Mouse (Mus musculus): Measurements from ENCODE around the gene Sox4. TPM values are rescaled to one million over a fixed set of nuclear protein-coding genes. Genes with fewer than 3 reads are reported as not detected.
A peak's percentile ranks its signal among the peaks of the same experiment; 100 is the strongest.

Sox4 gene
- total and polyA plus RNA-seq, 2 experiments, result 0.46 to 0.60 TPM

GRCm38 (mm10) chr13:28941983-28942630 lies 11.4 kb downstream of the Sox4 start:
- Histone ChIP-seq H3K79me2 (ENCODE audit: control insufficient read depth, insufficient read depth, low read length) (no peaks in the 10 kb centered on the region), H3K27me3 (ENCODE audit: control insufficient read depth, insufficient read depth, low read length) (no peaks in the 10 kb centered on the region), H3K4me1 (ENCODE audit: control insufficient read depth, insufficient read depth, low read length) (no peaks in the 10 kb centered on the region), H3K27ac (replicated peaks; ENCODE audit: insufficient read depth, low read depth, low read length) (no peak overlapping the region), H3K9ac (ENCODE audit: low read depth, low read length) (no peak overlapping the region), H3K36me3 (ENCODE audit: control insufficient read depth, insufficient read depth, low read length) (no peaks in the 10 kb centered on the region), H3K4me3 (ENCODE audit: insufficient read depth, low read depth, low read length) (no peak overlapping the region)
- TF ChIP-seq CTCF (IDR thresholded peaks at IDR 0.05; ENCODE audit: low read depth, low read length), result no peak
- TF ChIP-seq POLR2A (IDR thresholded peaks at IDR 0.05; ENCODE audit: extremely low read depth, insufficient read depth, low read length), result no peak
- DNase-seq (ENCODE audit: extremely low read depth, low read depth, low spot score), result no peak
- 53% methylated on average over 4 of the region's 4 CpGs for WGBS

GRCm38 (mm10) chr13:28933375-28933774 lies 20.1 kb downstream of the Sox4 start:
- Histone ChIP-seq H3K36me3 (ENCODE audit: control insufficient read depth, insufficient read depth, low read length) (no peaks in the 10 kb centered on the region), H3K4me3 (ENCODE audit: insufficient read depth, low read depth, low read length) (no peak overlapping the region), H3K9ac (ENCODE audit: low read depth, low read length) (no peak overlapping the region), H3K27me3 (ENCODE audit: control insufficient read depth, insufficient read depth, low read length) (no peaks in the 10 kb centered on the region), H3K27ac (replicated peaks; ENCODE audit: insufficient read depth, low read depth, low read length) (no peak overlapping the region), H3K4me1 (ENCODE audit: control insufficient read depth, insufficient read depth, low read length) (no peaks in the 10 kb centered on the region), H3K79me2 (ENCODE audit: control insufficient read depth, insufficient read depth, low read length) (no peaks in the 10 kb centered on the region)
- DNase-seq (ENCODE audit: extremely low read depth, low read depth, low spot score), result no peak
- WGBS, result 92% methylated on average over 8 of the region's 8 CpGs
- TF ChIP-seq POLR2A (IDR thresholded peaks at IDR 0.05; ENCODE audit: extremely low read depth, insufficient read depth, low read length) (no peak), CTCF (IDR thresholded peaks at IDR 0.05; ENCODE audit: low read depth, low read length) (no peak)

GRCm38 (mm10) chr13:28931776-28932175 lies 21.7 kb downstream of the Sox4 start:
- no peaks in the 10 kb centered on the region for H3K79me2 ChIP-seq (ENCODE audit: control insufficient read depth, insufficient read depth, low read length)
- no peaks in the 10 kb centered on the region for H3K4me1 ChIP-seq (ENCODE audit: control insufficient read depth, insufficient read depth, low read length)
- H3K4me3 ChIP-seq (ENCODE audit: insufficient read depth, low read depth, low read length), result no peak overlapping the region
- no peak for DNase-seq (ENCODE audit: extremely low read depth, low read depth, low spot score)
- H3K9ac ChIP-seq (ENCODE audit: low read depth, low read length), result no peak overlapping the region
- WGBS, result 76% methylated on average over 3 of the region's 3 CpGs
- TF ChIP-seq CTCF (IDR thresholded peaks at IDR 0.05; ENCODE audit: low read depth, low read length) (no peak), POLR2A (IDR thresholded peaks at IDR 0.05; ENCODE audit: extremely low read depth, insufficient read depth, low read length) (no peak)
- no peaks in the 10 kb centered on the region for H3K36me3 ChIP-seq (ENCODE audit: control insufficient read depth, insufficient read depth, low read length)
- no peak overlapping the region for H3K27ac ChIP-seq (replicated peaks; ENCODE audit: insufficient read depth, low read depth, low read length)
- no peaks in the 10 kb centered on the region for H3K27me3 ChIP-seq (ENCODE audit: control insufficient read depth, insufficient read depth, low read length)

- Histone ChIP-seq H3K27ac (replicated peaks; ENCODE audit: insufficient read depth, low read depth, low read length) (no peak overlapping the region), H3K4me1 (ENCODE audit: control insufficient read depth, insufficient read depth, low read length) (no peaks in the 10 kb centered on the region), H3K9ac (ENCODE audit: low read depth, low read length) (no peak overlapping the region), H3K36me3 (ENCODE audit: control insufficient read depth, insufficient read depth, low read length) (no peaks in the 10 kb centered on the region), H3K4me3 (ENCODE audit: insufficient read depth, low read depth, low read length) (no peak overlapping the region), H3K27me3 (ENCODE audit: control insufficient read depth, insufficient read depth, low read length) (no peaks in the 10 kb centered on the region), H3K79me2 (ENCODE audit: control insufficient read depth, insufficient read depth, low read length) (no peaks in the 10 kb centered on the region)
- no peak for TF ChIP-seq POLR2A (IDR thresholded peaks at IDR 0.05; ENCODE audit: extremely low read depth, insufficient read depth, low read length)
- no peak for TF ChIP-seq CTCF (IDR thresholded peaks at IDR 0.05; ENCODE audit: low read depth, low read length)
- DNase-seq (ENCODE audit: extremely low read depth, low read depth, low spot score), result no peak
- WGBS, result 81% methylated on average over 3 of the region's 3 CpGs
Measured at GRCm38 (mm10) chr13:28931266-28931665, 22.2 kb downstream of the Sox4 start.

- no peak overlapping the region for H3K9ac ChIP-seq (ENCODE audit: low read depth, low read length)
- no peaks in the 10 kb centered on the region for H3K79me2 ChIP-seq (ENCODE audit: control insufficient read depth, insufficient read depth, low read length)
- 41% methylated on average over 4 of the region's 4 CpGs for WGBS
- no peak overlapping the region for H3K27ac ChIP-seq (replicated peaks; ENCODE audit: insufficient read depth, low read depth, low read length)
- H3K4me1 ChIP-seq (ENCODE audit: control insufficient read depth, insufficient read depth, low read length), result no peaks in the 10 kb centered on the region
- H3K36me3 ChIP-seq (ENCODE audit: control insufficient read depth, insufficient read depth, low read length), result no peaks in the 10 kb centered on the region
- no peak overlapping the region for H3K4me3 ChIP-seq (ENCODE audit: insufficient read depth, low read depth, low read length)
- peak; percentile 71 for DNase-seq (ENCODE audit: extremely low read depth, low read depth, low spot score)
- H3K27me3 ChIP-seq (ENCODE audit: control insufficient read depth, insufficient read depth, low read length), result no peaks in the 10 kb centered on the region
- no peak for TF ChIP-seq POLR2A (IDR thresholded peaks at IDR 0.05; ENCODE audit: extremely low read depth, insufficient read depth, low read length)
- no peak for TF ChIP-seq CTCF (IDR thresholded peaks at IDR 0.05; ENCODE audit: low read depth, low read length)
Measured at GRCm38 (mm10) chr13:28930364-28930763, 23.1 kb downstream of the Sox4 start.

GRCm38 (mm10) chr13:28929936-28930335 lies 23.6 kb downstream of the Sox4 start:
- no peak overlapping the region for H3K27ac ChIP-seq (replicated peaks; ENCODE audit: insufficient read depth, low read depth, low read length)
- no peak overlapping the region for H3K9ac ChIP-seq (ENCODE audit: low read depth, low read length)
- no peaks in the 10 kb centered on the region for H3K4me1 ChIP-seq (ENCODE audit: control insufficient read depth, insufficient read depth, low read length)
- TF ChIP-seq POLR2A (IDR thresholded peaks at IDR 0.05; ENCODE audit: extremely low read depth, insufficient read depth, low read length), result no peak
- no peak for TF ChIP-seq CTCF (IDR thresholded peaks at IDR 0.05; ENCODE audit: low read depth, low read length)
- WGBS, result 61% methylated on average over 3 of the region's 3 CpGs
- no peak for DNase-seq (ENCODE audit: extremely low read depth, low read depth, low spot score)
- no peak overlapping the region for H3K4me3 ChIP-seq (ENCODE audit: insufficient read depth, low read depth, low read length)
- no peaks in the 10 kb centered on the region for H3K27me3 ChIP-seq (ENCODE audit: control insufficient read depth, insufficient read depth, low read length)
- H3K79me2 ChIP-seq (ENCODE audit: control insufficient read depth, insufficient read depth, low read length), result no peaks in the 10 kb centered on the region
- H3K36me3 ChIP-seq (ENCODE audit: control insufficient read depth, insufficient read depth, low read length), result no peaks in the 10 kb centered on the region

Measured in liver, adult 2 months (tissue).